ENCODE assay signal across 13 mouse cellular contexts in the genomic region with DNA sequence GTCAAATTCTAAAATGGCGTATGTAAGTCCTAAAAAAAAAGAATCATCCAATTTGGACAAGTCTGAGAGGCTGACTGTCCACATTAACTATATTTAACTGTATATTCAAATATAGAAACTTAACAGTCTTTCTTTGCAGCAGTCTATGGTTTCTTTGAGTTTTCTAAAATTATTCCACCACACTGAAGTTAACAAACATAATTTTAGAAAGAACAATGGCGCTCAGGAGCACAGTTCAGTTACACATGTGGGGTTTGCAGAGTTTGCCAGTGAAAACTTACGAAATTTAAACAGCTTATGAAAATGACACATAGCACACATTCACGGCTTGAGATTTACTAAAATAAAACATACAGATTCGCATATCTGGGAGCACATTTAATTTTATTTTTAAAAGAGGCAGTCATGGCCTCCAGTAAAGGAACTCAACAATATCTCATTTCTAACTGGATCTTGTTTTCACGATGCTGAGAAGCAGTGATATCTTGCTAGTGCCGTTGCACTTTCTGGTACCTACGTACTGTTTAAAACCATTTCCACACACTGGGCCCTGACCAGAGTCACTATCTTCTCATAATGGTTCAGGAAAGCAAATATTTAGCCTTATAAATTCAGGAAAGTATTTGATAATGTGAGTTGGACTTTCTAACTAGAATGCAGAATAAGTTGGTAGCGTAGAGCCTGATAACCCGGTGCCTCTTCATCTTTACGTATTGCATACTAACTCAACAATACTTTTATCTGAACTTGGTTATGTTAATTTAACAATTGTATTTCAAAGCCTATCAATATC. TPM values are rescaled to one million over a fixed set of nuclear protein-coding genes. Genes with fewer than 3 reads are reported as not detected.
A peak's percentile ranks its signal among the peaks of the same experiment; 100 is the strongest.
DNase-seq lines count a peak whose midpoint lies in the region; ATAC-seq and TF ChIP-seq lines count a peak whose summit lies in the region.
"Had no signal": no experiment of that assay in that cellular context is flagged by ENCODE, and none has a peak within 500 bp of the region (broad histone marks: within the 10 kb centered on the region; RNA-seq: fewer than 3 reads in every experiment).

No protein-coding gene starts in this region.

- no peaks in the 10 kb centered on the region for H3K27me3 ChIP-seq in liver, embryonic 14.5 days (ENCODE audit: control insufficient read depth, insufficient read depth, low read length)
- no peaks in the 10 kb centered on the region for H3K27me3 ChIP-seq in forebrain, embryonic 14.5 days (replicated peaks; ENCODE audit: control insufficient read depth, insufficient read depth, low read length)

- H3K4me2 ChIP-seq in liver, embryonic 14.5 days (ENCODE audit: low read depth), result peak overlapping the region; percentile 75
- H3K4me2 ChIP-seq in forebrain, embryonic 14.5 days (ENCODE audit: low read length), result no peak overlapping the region

- peak overlapping the region; percentile 63 for H3K9ac ChIP-seq in liver, embryonic 14.5 days (replicated peaks)
- H3K9ac ChIP-seq in forebrain, embryonic 14.5 days (ENCODE audit: low read length), result no peak overlapping the region

- peak overlapping the region; percentile 86 for H3K27ac ChIP-seq in gastrocnemius, adult 2 months
- peak overlapping the region; percentile 79 for H3K27ac ChIP-seq in liver, embryonic 14.5 days
- no peak overlapping the region for H3K27ac ChIP-seq in forebrain, embryonic 14.5 days (ENCODE audit: low read depth, low read length)
- H3K27ac ChIP-seq: forebrain, embryonic 10.5 days had no signal

- intact Hi-C loops in gastrocnemius, adult 2 months (cut with DNase I), result no loop called here

- no peaks in the 10 kb centered on the region for H3K36me3 ChIP-seq in liver, embryonic 14.5 days (replicated peaks; ENCODE audit: control insufficient read depth, insufficient read depth, low read depth)
- H3K36me3 ChIP-seq in forebrain, embryonic 14.5 days (ENCODE audit: control insufficient read depth, insufficient read depth, low read length), result no peaks in the 10 kb centered on the region
- H3K36me3 ChIP-seq: forebrain, embryonic 10.5 days had no signal

- H3K4me1 ChIP-seq in liver, embryonic 14.5 days (replicated peaks; ENCODE audit: control insufficient read depth in 2 of 2, insufficient read depth in 2 of 2, low read length in 1 of 2), result peaks cover 9 to 13% of the 10 kb centered on the region in 2 experiments
- H3K4me1 ChIP-seq in forebrain, embryonic 14.5 days (ENCODE audit: control insufficient read depth, insufficient read depth, low read length), result no peaks in the 10 kb centered on the region
- H3K4me1 ChIP-seq: forebrain, embryonic 10.5 days had no signal

- ATAC-seq in liver, embryonic 14.5 days (ENCODE audit: insufficient read depth), result peak; percentile 64
- no peak for ATAC-seq in forebrain, embryonic 14.5 days

- WGBS in liver, embryonic 14.5 days (ENCODE audit: insufficient replicate concordance), result 22% methylated on average over 11 of the region's 11 CpGs
- WGBS in forebrain, embryonic 14.5 days, result 95% methylated on average over 11 of the region's 11 CpGs

- H3K9me3 ChIP-seq in liver, embryonic 14.5 days (ENCODE audit: control insufficient read depth, low read length), result no peaks in the 10 kb centered on the region
- H3K9me3 ChIP-seq in forebrain, embryonic 14.5 days (replicated peaks; ENCODE audit: control insufficient read depth, low read length), result no peaks in the 10 kb centered on the region
- H3K9me3 ChIP-seq: forebrain, embryonic 10.5 days had no signal

- TF ChIP-seq CTCF in gastrocnemius, adult 2 months (IDR thresholded peaks at IDR 0.05), result no peak
- TF ChIP-seq CTCF in liver, embryonic 14.5 days (IDR thresholded peaks at IDR 0.05; ENCODE audit: low read depth), result no peak

- DNase-seq in gastrocnemius, adult 2 months, result no peak
- no peak for DNase-seq in gastrocnemius, adult 18-20 months (ENCODE audit: low spot score)
- peak; percentile 85 for DNase-seq in 416B (ENCODE audit: low read depth)
- peak; percentile 46 for DNase-seq in brain, adult 2 months (ENCODE audit: low read depth, low spot score)
- DNase-seq in liver, embryonic 14.5 days (ENCODE audit: low read depth in 3 of 3, low spot score in 3 of 3), result no peak
- DNase-seq in forebrain, embryonic 14.5 days (ENCODE audit: low spot score), result no peak
- no peak for DNase-seq in cerebellum, postnatal 10 days
- DNase-seq in kidney, postnatal 10 days, result no peak
- DNase-seq: gastrocnemius, postnatal 14 days; heart, postnatal 10 days; kidney, postnatal 4 days; lung, postnatal 14 days had no signal

- TF ChIP-seq EP300 in liver, embryonic 14.5 days (IDR thresholded peaks at IDR 0.05; ENCODE audit: low read depth), result peak; percentile 7; the same call in 1 of the 2 replicates

- H3K4me3 ChIP-seq in gastrocnemius, adult 2 months, result peak overlapping the region; percentile 50
- peak overlapping the region; percentile 36 to 57 for H3K4me3 ChIP-seq in liver, embryonic 14.5 days (ENCODE audit: insufficient read depth in 1 of 2, low read depth in 2 of 2, low read length in 2 of 2)
- no peak overlapping the region for H3K4me3 ChIP-seq in forebrain, embryonic 14.5 days (ENCODE audit: low read depth, low read length)
- H3K4me3 ChIP-seq: forebrain, embryonic 10.5 days had no signal

RNA-seq across cellular contexts. Expression of a gene that starts 1.4 kb away (rescaled TPM):
- 100 to 1,000 TPM; 495 to 592 TPM for total RNA-seq in gastrocnemius, adult 2 months (2021)
- 100 to 1,000 TPM; 501 to 534 TPM for total RNA-seq in gastrocnemius, adult 18-20 months (2021)
- polyA plus RNA-seq in liver, embryonic 14.5 days (2012; rRNA removed), result 30.2 and 32.9 TPM in 2 replicates
- polyA plus RNA-seq in liver, embryonic 14.5 days (2014; fragmentation: Nextera tagmentation; extraction: Ambion mirVana), result 128 and 149 TPM in 2 replicates
- polyA plus RNA-seq in forebrain, embryonic 14.5 days (2014; fragmentation: Nextera tagmentation; extraction: Ambion mirVana), result 43.9 and 56.0 TPM in 2 replicates

Comparison
In these comparisons a context has a peak if more than half of its experiments do, and no peak if none do; other contexts are left out.
1. DNase-seq: peak in 416B (single experiment) and brain, adult 2 months (single experiment); none in gastrocnemius, adult 2 months (single experiment), gastrocnemius, adult 18-20 months (single experiment), liver, embryonic 14.5 days (0 of 3), forebrain, embryonic 14.5 days (single experiment), cerebellum, postnatal 10 days (0 of 2) and kidney, postnatal 10 days (single experiment).